Mouse (Mus musculus): ENCODE data around the gene Txndc12.
A peak's percentile ranks its signal among the peaks of the same experiment; 100 is the strongest.

Txndc12 gene

GRCm38 (mm10) chr4:108834115-108834970 is at the start of gene Txndc12:
Gene Txndc12 (plus strand): TSS chr4:108834601.
- DNase-seq (ENCODE audit: low spot score in 2 of 2): peak; percentile 75

- DNase-seq (ENCODE audit: low spot score in 2 of 2): no peak
These were observed 45.0 kb upstream of the Txndc12 start for GRCm38 (mm10) chr4:108789258-108789936.

GRCm38 (mm10) chr4:108790507-108790906 is 43.9 kb upstream of the Txndc12 start:
- DNase-seq (ENCODE audit: low spot score in 2 of 2): no peak

GRCm38 (mm10) chr4:108793941-108794340 is 40.5 kb upstream of the Txndc12 start:
- no peak for DNase-seq (ENCODE audit: low spot score in 2 of 2)

- no peak for DNase-seq (ENCODE audit: low spot score in 2 of 2)
These were observed 37.7 kb upstream of the Txndc12 start for GRCm38 (mm10) chr4:108796701-108797100.

GRCm38 (mm10) chr4:108798083-108798830 is 36.1 kb upstream of the Txndc12 start:
- peak in 1 of 2 experiments; percentile 56 for DNase-seq (ENCODE audit: low spot score in 2 of 2)

- DNase-seq (ENCODE audit: low spot score in 2 of 2): no peak
These were observed 30.9 kb upstream of the Txndc12 start for GRCm38 (mm10) chr4:108803535-108803934.

- DNase-seq (ENCODE audit: low spot score in 2 of 2): no peak
These were observed 23.3 kb upstream of the Txndc12 start for GRCm38 (mm10) chr4:108811142-108811541.

GRCm38 (mm10) chr4:108811550-108811949 is 22.9 kb upstream of the Txndc12 start:
- DNase-seq (ENCODE audit: low spot score in 2 of 2): no peak

GRCm38 (mm10) chr4:108825677-108826076 is 8.7 kb upstream of the Txndc12 start:
- no peak for DNase-seq (ENCODE audit: low spot score in 2 of 2)

- no peak for DNase-seq (ENCODE audit: low spot score in 2 of 2)
These were observed 8.3 kb upstream of the Txndc12 start for GRCm38 (mm10) chr4:108826096-108826495.

GRCm38 (mm10) chr4:108826643-108827042 is 7.8 kb upstream of the Txndc12 start:
- DNase-seq (ENCODE audit: low spot score in 2 of 2): no peak

GRCm38 (mm10) chr4:108830698-108831097 is 3.7 kb upstream of the Txndc12 start:
- DNase-seq (ENCODE audit: low spot score in 2 of 2): no peak

GRCm38 (mm10) chr4:108832916-108833827 is 1.2 kb upstream of the Txndc12 start, which contains the start of gene Btf3l4:
Gene Btf3l4 (minus strand): TSS chr4:108833614.
- DNase-seq (ENCODE audit: low spot score in 2 of 2): peak; percentile 85

GRCm38 (mm10) chr4:108833828-108834114 is 630 bp upstream of the Txndc12 start:
- no peak for DNase-seq (ENCODE audit: low spot score in 2 of 2)

- DNase-seq (ENCODE audit: low spot score in 2 of 2): no peak
These were observed 540 bp downstream of the Txndc12 start for GRCm38 (mm10) chr4:108834971-108835311.

GRCm38 (mm10) chr4:108835496-108835895 is 1.1 kb downstream of the Txndc12 start:
- DNase-seq (ENCODE audit: low spot score in 2 of 2): no peak

GRCm38 (mm10) chr4:108838031-108838430 is 3.6 kb downstream of the Txndc12 start:
- DNase-seq (ENCODE audit: low spot score in 2 of 2): no peak

- DNase-seq (ENCODE audit: low spot score in 2 of 2): no peak
These were observed 7.6 kb downstream of the Txndc12 start for GRCm38 (mm10) chr4:108841920-108842578.

GRCm38 (mm10) chr4:108843336-108843735 is 8.9 kb downstream of the Txndc12 start:
- DNase-seq (ENCODE audit: low spot score in 2 of 2): no peak
